Mouse (Mus musculus): ENCODE results near the gene Nfam1. TPM values are rescaled to one million over a fixed set of nuclear protein-coding genes. Genes with fewer than 3 reads are reported as not detected.

The Nfam1 gene
- polyA plus RNA-seq, 1 experiment: 254 TPM

DNA sequence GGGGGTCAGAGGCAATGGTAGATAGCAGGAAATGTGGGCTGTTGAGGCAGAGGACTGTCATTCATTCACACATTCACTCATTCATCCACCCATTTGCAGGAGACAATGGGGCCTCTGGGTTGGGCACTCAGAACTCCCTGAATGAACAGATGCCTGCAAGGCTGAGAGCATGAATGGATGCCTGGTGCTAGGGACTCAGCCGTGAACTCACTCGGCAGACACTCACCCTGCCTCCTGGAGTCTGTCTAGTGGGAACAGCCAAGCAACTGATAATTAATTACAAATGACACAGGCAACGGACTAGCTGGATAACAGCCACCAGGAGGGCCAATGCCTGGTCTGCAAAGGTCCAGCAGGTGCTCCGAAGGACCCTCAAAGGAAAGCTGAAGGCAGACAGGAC lies 80.0 kb downstream of the Nfam1 start:
- H3K4me1 ChIP-seq (ENCODE audit: control insufficient read depth, insufficient read depth, low read length): no peaks in the 10 kb centered on the region
- H3K4me3 ChIP-seq (ENCODE audit: insufficient read depth, low read length): no peak overlapping the region
- TF ChIP-seq CTCF (IDR thresholded peaks at IDR 0.05; ENCODE audit: low read depth, low read length) (no peak), POLR2A (IDR thresholded peaks at IDR 0.05; ENCODE audit: borderline replicate concordance, low read depth, low read length) (no peak)
- no peak overlapping the region for H3K27ac ChIP-seq (ENCODE audit: insufficient read depth, low read depth, low read length)

- H3K27ac ChIP-seq (ENCODE audit: insufficient read depth, low read depth, low read length): no peak overlapping the region
- no peak for TF ChIP-seq CTCF (IDR thresholded peaks at IDR 0.05; ENCODE audit: low read depth, low read length)
- no peak for TF ChIP-seq POLR2A (IDR thresholded peaks at IDR 0.05; ENCODE audit: borderline replicate concordance, low read depth, low read length)
- H3K4me3 ChIP-seq (ENCODE audit: insufficient read depth, low read length): no peak overlapping the region
- no peaks in the 10 kb centered on the region for H3K4me1 ChIP-seq (ENCODE audit: control insufficient read depth, insufficient read depth, low read length)
Measured at GRCm38 (mm10) chr15:82952292-82952705, 80.8 kb downstream of the Nfam1 start.

DNA sequence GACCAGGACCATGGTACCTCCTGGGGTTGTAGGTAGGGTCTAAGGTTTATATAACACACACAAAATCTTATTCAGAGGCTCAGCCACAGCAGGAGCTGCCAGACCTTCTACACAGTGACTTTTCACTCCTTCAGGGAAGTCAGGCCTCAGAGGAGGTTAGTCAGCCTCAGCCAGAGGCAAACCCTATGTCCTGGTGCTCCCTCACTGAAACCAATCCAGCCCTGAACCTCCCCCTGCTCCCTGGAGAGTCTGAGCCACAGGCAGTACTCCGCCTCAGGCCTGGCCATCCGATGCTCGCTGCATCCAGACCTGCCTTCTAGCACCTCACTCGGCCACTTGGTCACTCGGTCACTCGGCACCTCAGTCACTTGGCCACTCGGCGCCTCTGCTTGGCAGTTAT lies 82.9 kb downstream of the Nfam1 start:
- no peak overlapping the region for H3K27ac ChIP-seq (ENCODE audit: insufficient read depth, low read depth, low read length)
- TF ChIP-seq POLR2A (IDR thresholded peaks at IDR 0.05; ENCODE audit: borderline replicate concordance, low read depth, low read length) (no peak), CTCF (IDR thresholded peaks at IDR 0.05; ENCODE audit: low read depth, low read length) (no peak)
- no peak overlapping the region for H3K4me3 ChIP-seq (ENCODE audit: insufficient read depth, low read length)
- no peaks in the 10 kb centered on the region for H3K4me1 ChIP-seq (ENCODE audit: control insufficient read depth, insufficient read depth, low read length)

DNA sequence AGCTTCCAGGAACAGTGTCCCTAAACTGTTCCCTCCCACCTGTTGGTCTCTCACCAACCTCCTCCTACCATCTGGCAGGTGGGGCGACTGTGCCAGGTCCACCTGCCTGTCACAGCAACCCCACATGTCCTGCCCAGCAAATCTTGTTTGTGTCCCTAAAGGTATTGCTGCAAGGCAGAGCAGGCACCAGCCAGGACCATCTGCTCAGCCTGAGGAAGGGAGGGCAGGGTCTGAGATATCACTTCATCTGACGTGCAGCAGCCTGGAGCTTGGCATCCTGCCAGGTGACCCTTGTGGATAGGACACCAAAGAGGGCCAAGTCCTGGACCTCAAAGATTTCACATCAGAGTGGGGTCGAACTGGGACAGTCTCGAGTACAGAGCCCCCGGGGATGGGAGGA lies 85.7 kb downstream of the Nfam1 start:
- Histone ChIP-seq H3K27ac (ENCODE audit: insufficient read depth, low read depth, low read length) (no peak overlapping the region), H3K4me3 (ENCODE audit: insufficient read depth, low read length) (no peak overlapping the region), H3K4me1 (ENCODE audit: control insufficient read depth, insufficient read depth, low read length) (no peaks in the 10 kb centered on the region)
- no peak for TF ChIP-seq CTCF (IDR thresholded peaks at IDR 0.05; ENCODE audit: low read depth, low read length)
- no peak for TF ChIP-seq POLR2A (IDR thresholded peaks at IDR 0.05; ENCODE audit: borderline replicate concordance, low read depth, low read length)

GRCm38 (mm10) chr15:82944479-82945195 lies 88.5 kb downstream of the Nfam1 start:
- TF ChIP-seq CTCF (IDR thresholded peaks at IDR 0.05; ENCODE audit: low read depth, low read length) (no peak), POLR2A (IDR thresholded peaks at IDR 0.05; ENCODE audit: borderline replicate concordance, low read depth, low read length) (no peak)
- no peak overlapping the region for H3K27ac ChIP-seq (ENCODE audit: insufficient read depth, low read depth, low read length)
- H3K4me3 ChIP-seq (ENCODE audit: insufficient read depth, low read length): no peak overlapping the region
- no peaks in the 10 kb centered on the region for H3K4me1 ChIP-seq (ENCODE audit: control insufficient read depth, insufficient read depth, low read length)

Other genes with a start within 250 kb of the Nfam1 start
- gene Cyp2d26, start 239.0 kb downstream of the Nfam1 start, polyA plus RNA-seq (2012; ENCODE audit: insufficient read depth, insufficient read length, missing spikeins): not detected in 2 replicates
- gene Tcf20, start 45.4 kb downstream of the Nfam1 start, polyA plus RNA-seq (2012; ENCODE audit: insufficient read depth, insufficient read length, missing spikeins): 20.1 and 21.4 TPM in 2 replicates
- gene Serhl, start 56.2 kb upstream of the Nfam1 start, polyA plus RNA-seq (2012; ENCODE audit: insufficient read depth, insufficient read length, missing spikeins): 36.2 and 40.8 TPM in 2 replicates
- gene Rrp7a, start 89.5 kb upstream of the Nfam1 start, polyA plus RNA-seq (2012; ENCODE audit: insufficient read depth, insufficient read length, missing spikeins): 54.1 and 66.1 TPM in 2 replicates
- 57.9 and 64.2 TPM in 2 replicates for gene Poldip3, start 116.1 kb upstream of the Nfam1 start, polyA plus RNA-seq (2012; ENCODE audit: insufficient read depth, insufficient read length, missing spikeins)
- 101 and 112 TPM in 2 replicates for gene Cyb5r3, start 139.3 kb upstream of the Nfam1 start, polyA plus RNA-seq (2012; ENCODE audit: insufficient read depth, insufficient read length, missing spikeins)
- 1.7 TPM in 1 of 2 replicates, not detected in the other for gene A4galt, start 218.5 kb upstream of the Nfam1 start, polyA plus RNA-seq (2012; ENCODE audit: insufficient read depth, insufficient read length, missing spikeins)

Data from bone marrow macrophage, adult 2 months (primary cell).